Mouse (Mus musculus): ENCODE measurements around the gene Stx8. TPM values are rescaled to one million over a fixed set of nuclear protein-coding genes. Genes with fewer than 3 reads are reported as not detected.
A peak's percentile ranks its signal among the peaks of the same experiment; 100 is the strongest.

Gene Stx8
- total RNA-seq, 2 experiments from 2014 or later: 33.4 to 35.0 TPM

DNA sequence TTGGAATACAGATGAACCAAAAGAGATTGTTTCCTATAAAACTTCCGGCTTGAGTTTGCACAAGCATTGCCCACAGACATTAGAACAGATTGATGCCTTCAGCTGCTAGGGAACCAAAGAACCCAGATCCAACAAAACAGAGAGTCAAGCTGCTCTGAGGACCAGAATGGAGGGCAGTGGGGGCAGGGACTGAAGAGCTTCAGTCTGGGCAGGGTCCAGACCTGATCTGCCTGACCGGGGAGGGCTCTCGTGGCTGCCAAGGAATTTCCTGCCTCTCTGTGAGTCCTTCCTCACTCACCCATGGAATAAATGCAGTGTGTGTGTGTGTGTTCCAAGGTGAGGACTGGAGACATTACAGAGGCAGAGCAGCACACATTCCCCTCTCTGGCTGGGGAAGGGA lies 17.8 kb upstream of the Stx8 start:
- peak; percentile 18 to 44 for DNase-seq (ENCODE audit: low spot score in 2 of 2)
- no peak overlapping the region for H3K4me3 ChIP-seq
- TF ChIP-seq CTCF (conservative IDR thresholded peaks at IDR 0.05): no peak
- H3K27ac ChIP-seq: peak overlapping the region; percentile 65

DNA sequence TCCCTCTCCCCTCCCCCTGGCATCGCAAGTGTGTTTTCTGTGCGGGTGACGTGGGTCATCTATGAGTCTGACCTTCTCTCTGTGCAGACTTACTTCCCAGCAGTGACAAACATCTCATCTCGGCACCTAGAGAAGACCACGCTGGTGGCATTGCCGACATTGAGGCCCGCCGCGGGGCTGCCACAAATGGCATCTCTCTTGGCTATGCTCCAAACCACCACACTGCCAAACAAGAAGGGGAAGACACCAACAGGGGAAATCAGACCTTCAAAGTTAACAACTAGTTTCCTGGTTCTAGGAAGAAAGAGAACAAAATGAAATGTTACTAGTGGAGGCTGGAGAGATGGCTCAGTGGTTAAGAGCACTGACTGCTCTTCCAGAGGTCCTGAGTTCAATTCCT lies 16.5 kb upstream of the Stx8 start:
- TF ChIP-seq CTCF (conservative IDR thresholded peaks at IDR 0.05): no peak
- Histone ChIP-seq H3K4me3 (no peak overlapping the region), H3K27ac (no peak overlapping the region)
- no peak for DNase-seq (ENCODE audit: low spot score in 2 of 2)

- DNase-seq (ENCODE audit: low spot score in 2 of 2): no peak
- no peak overlapping the region for H3K4me3 ChIP-seq
- no peak for TF ChIP-seq CTCF (conservative IDR thresholded peaks at IDR 0.05)
Measured at GRCm38 (mm10) chr11:67953604-67954003, 12.4 kb upstream of the Stx8 start.

GRCm38 (mm10) chr11:67954413-67954812 lies 11.6 kb upstream of the Stx8 start:
- no peak for TF ChIP-seq CTCF (conservative IDR thresholded peaks at IDR 0.05)
- Histone ChIP-seq H3K27ac (no peak overlapping the region), H3K4me3 (no peak overlapping the region)
- no peak for DNase-seq (ENCODE audit: low spot score in 2 of 2)

More at GRCm38 (mm10) chr11:67953604-67954003, 12.4 kb upstream of the Stx8 start:
- H3K27ac ChIP-seq: no peak overlapping the region

- no peak overlapping the region for H3K4me3 ChIP-seq
- TF ChIP-seq CTCF (conservative IDR thresholded peaks at IDR 0.05): peak; percentile 53
- no peak for DNase-seq (ENCODE audit: low spot score in 2 of 2)
- H3K27ac ChIP-seq: no peak overlapping the region
Measured at GRCm38 (mm10) chr11:67964110-67964509, 1.9 kb upstream of the Stx8 start.

DNA sequence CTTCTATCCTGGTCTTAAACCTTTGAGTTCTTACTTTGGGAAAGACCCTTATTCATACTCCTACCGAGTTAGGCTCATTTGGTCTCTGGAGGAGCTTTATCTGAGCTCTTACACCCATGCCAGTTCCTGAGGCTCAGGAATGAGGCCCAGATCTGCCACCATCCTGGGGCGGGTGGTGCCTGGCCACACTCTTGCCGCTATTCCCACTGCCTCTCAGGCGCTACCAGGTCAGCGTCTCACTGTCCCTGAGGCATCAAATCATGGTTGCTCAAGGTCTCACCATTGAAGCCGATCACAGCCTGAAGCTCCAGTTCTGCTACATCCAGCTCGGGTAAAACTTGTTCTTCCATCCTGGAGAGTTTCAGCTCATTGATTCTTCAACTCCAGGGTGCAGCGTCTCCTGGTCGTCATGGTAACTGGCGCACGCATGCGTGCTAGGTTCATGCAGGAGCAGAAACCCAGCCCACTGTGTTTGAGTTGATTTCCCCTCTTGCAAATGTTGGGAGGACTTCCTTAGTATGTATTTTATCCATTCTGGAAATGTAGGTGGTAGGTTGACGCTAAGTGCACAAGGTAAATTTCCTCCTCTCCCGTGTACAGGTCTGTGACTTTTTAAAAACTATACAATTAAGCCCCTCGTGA lies 630 bp upstream of the Stx8 start, which contains the start of gene Cfap52:
Gene Cfap52, minus strand, starts transcription at position 410 of the 642 bp plus-strand sequence.
- Histone ChIP-seq H3K4me3 (peak within 1 kb of the TSS; percentile 95), H3K27ac (peak within 1 kb of the TSS; percentile 80)
- DNase-seq (ENCODE audit: low spot score in 2 of 2): peak; percentile 88 to 89
- TF ChIP-seq CTCF (conservative IDR thresholded peaks at IDR 0.05): no peak

- no peak for TF ChIP-seq CTCF (conservative IDR thresholded peaks at IDR 0.05)
- DNase-seq (ENCODE audit: low spot score in 2 of 2): no peak
- Histone ChIP-seq H3K4me3 (no peak overlapping the region), H3K27ac (no peak overlapping the region)
Measured at GRCm38 (mm10) chr11:67967831-67968230, 1.8 kb downstream of the Stx8 start.

DNA sequence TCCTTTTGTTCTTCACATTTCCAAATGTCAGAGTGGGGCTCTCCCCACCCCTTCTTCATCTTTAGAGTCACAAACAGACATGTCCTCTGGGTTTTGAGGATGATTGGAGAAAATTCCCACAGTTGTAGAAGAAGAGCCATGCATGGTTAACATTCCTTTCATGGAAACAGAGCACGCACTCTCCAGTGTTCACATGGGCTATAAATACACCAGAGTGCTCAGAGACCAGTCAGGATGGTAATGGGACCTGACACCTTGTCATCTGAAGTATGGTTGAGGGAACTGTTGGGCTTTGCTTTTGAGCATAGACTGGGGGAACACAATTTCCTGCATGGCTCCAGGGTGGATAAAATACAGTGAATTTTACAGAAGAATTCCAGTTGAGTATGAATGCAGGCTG lies 6.6 kb downstream of the Stx8 start:
- Histone ChIP-seq H3K4me3 (no peak overlapping the region), H3K27ac (no peak overlapping the region)
- no peak for DNase-seq (ENCODE audit: low spot score in 2 of 2)
- TF ChIP-seq CTCF (conservative IDR thresholded peaks at IDR 0.05): no peak

DNA sequence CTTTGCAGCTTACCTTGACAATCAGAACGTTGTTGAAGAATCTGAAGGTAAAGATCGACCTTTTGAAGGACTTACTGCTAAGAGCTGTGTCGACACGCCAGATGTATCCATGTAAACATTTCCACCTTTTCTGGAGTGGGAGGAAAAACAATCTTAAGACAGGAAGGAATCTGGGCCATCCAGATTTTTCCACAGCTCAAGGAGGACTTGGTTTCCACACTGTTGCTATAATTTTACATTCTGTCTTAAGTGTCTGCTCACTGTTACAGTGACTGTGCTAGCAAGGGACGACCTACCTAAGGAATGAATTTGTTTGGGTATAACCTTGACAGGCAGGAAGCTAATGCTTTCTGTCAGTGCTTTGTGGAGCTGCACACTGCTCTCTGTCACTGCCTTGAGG lies 7.2 kb downstream of the Stx8 start:
- Histone ChIP-seq H3K4me3 (no peak overlapping the region), H3K27ac (no peak overlapping the region)
- TF ChIP-seq CTCF (conservative IDR thresholded peaks at IDR 0.05): no peak
- DNase-seq (ENCODE audit: low spot score in 2 of 2): no peak

DNA sequence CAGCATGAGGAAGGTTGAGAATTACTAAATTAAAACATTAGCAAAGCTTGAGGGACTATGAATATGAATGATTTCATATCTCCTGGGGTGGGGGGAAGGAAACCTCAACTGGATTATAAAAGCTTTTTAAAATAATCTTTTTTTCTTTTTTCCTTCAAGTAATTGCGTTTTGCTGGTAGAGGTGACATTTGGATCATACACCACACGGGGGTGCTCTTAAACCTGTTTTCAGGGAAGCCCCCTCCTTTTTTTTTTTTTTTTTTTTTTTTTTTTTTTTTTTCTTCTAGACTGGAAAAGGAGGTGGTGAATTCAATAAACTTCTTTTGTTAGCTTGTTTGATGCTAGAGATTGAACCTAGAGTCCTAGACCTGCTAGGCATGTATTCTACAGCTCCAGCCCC lies 9.3 kb downstream of the Stx8 start:
- no peak overlapping the region for H3K4me3 ChIP-seq
- DNase-seq (ENCODE audit: low spot score in 2 of 2): peak in 1 of 2 experiments; percentile 50
- H3K27ac ChIP-seq: no peak overlapping the region
- TF ChIP-seq CTCF (conservative IDR thresholded peaks at IDR 0.05): peak; percentile 73

DNA sequence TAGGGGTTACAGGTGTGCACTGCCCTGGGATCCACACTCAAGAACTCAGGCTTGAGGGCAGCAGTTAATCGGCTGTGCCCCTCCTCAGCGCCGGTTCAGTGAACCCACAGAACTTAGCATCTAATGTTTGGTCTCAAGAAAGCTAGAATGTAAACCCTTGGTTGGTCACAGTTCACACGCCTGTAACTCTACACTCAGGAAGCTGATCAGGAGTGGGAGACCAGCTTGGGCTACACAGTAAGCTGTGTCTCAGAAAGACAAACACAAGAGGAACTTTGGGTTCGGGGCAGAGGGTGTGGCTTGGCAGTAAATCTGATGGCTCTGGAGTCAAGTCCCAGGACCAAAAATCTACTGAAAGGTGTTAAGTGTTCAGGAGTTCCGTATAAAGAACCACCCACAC lies 17.6 kb downstream of the Stx8 start:
- no peak for TF ChIP-seq CTCF (conservative IDR thresholded peaks at IDR 0.05)
- Histone ChIP-seq H3K27ac (no peak overlapping the region), H3K4me3 (no peak overlapping the region)

DNA sequence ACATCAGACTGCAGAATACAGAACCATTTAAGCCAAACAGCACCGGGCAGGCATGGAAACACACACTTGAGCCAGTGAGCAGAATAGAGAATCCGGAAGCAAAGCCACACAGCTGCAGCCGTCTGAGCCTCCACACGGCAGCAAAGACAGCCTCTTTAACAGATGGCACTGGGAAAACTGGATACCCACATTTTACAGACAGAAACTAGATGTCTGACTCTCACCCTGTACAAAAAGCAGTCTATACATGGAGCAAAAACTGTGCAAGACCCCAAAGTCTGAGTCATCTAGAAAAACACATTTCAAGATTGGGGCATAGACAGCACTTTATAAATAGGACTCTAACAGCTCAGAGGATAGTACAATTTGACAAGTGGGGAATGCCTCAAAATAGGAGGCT lies 25.2 kb downstream of the Stx8 start:
- no peak for TF ChIP-seq CTCF (conservative IDR thresholded peaks at IDR 0.05)
- H3K4me3 ChIP-seq: no peak overlapping the region
- peak overlapping the region; percentile 72 for H3K27ac ChIP-seq
- no peak for DNase-seq (ENCODE audit: low spot score in 2 of 2)

More for the DNA sequence above, 17.6 kb downstream of the Stx8 start:
- no peak for DNase-seq (ENCODE audit: low spot score in 2 of 2)

DNA sequence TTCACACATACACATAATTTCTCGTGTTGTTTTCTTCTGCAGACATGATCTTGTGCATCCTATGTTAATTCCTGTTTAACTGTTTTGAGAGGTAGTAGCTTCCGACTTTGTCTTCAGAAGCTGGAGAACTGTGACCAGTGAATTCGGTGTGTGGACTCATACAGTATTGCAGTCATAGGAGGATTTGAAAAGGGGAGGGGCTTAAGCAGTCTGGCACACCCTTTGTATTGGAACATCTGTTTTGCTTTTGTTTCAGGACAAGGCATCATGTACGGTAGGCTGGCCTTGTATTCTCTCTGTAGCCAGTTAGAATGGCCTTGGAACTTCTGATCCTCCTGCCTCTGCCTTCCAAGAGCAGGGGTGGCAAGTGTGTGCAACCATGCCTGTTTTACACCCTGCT lies 30.0 kb downstream of the Stx8 start:
- Histone ChIP-seq H3K27ac (no peak overlapping the region), H3K4me3 (no peak overlapping the region)
- TF ChIP-seq CTCF (conservative IDR thresholded peaks at IDR 0.05): no peak
- DNase-seq (ENCODE audit: low spot score in 2 of 2): no peak

DNA sequence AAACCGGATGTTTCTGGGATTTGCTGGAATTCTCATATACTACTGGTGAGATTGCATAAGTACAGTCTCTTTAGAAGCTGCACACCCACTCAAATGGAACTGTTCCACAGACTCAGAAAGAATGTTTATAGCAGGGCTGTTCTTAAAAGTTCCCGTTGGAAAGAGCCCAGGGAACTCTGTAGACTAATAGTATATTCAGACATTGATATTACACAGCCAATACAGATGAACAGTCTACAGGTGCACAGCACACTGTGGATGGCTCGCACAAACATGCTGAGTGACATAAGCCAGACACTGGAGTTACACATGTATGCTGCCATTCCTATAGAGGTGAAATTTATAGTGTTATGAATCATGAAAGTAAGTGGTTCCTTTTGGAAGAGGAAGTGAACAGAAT lies 32.9 kb downstream of the Stx8 start:
- H3K4me3 ChIP-seq: no peak overlapping the region
- TF ChIP-seq CTCF (conservative IDR thresholded peaks at IDR 0.05): no peak
- H3K27ac ChIP-seq: no peak overlapping the region
- peak in 1 of 2 experiments; percentile 29 for DNase-seq (ENCODE audit: low spot score in 2 of 2)
